Mouse (Mus musculus): ENCODE measurements around the gene Map1b. TPM values are rescaled to one million over a fixed set of nuclear protein-coding genes. Genes with fewer than 3 reads are reported as not detected.
A peak's percentile ranks its signal among the peaks of the same experiment; 100 is the strongest.

Map1b gene
- total and polyA plus RNA-seq, 2 experiments from 2014 or later: 781 to 2,082 TPM

GRCm38 (mm10) chr13:99528456-99528855 lies 12.1 kb upstream of the Map1b start:
- no peak overlapping the region for H3K4me2 ChIP-seq (ENCODE audit: low read depth)
- H3K4me1 ChIP-seq (ENCODE audit: insufficient read depth): no peaks in the 10 kb centered on the region
- H3K9me3 ChIP-seq (ENCODE audit: low read length): no peaks in the 10 kb centered on the region
- ATAC-seq (no peak), DNase-seq (no peak)
- no peaks in the 10 kb centered on the region for H3K27me3 ChIP-seq (ENCODE audit: insufficient read depth, low read length)
- WGBS: 76% methylated on average over 4 of the region's 4 CpGs
- H3K36me3 ChIP-seq (ENCODE audit: insufficient read depth): no peaks in the 10 kb centered on the region
- TF ChIP-seq CTCF (IDR thresholded peaks at IDR 0.05; ENCODE audit: low read depth): no peak
- H3K27ac ChIP-seq (ENCODE audit: low read depth, low read length): no peak overlapping the region
- H3K4me3 ChIP-seq (ENCODE audit: low read depth, low read length): no peak overlapping the region
- no peak overlapping the region for H3K9ac ChIP-seq

GRCm38 (mm10) chr13:99527936-99528335 lies 11.6 kb upstream of the Map1b start:
- Histone ChIP-seq H3K4me3 (ENCODE audit: low read depth, low read length) (no peak overlapping the region), H3K36me3 (ENCODE audit: insufficient read depth) (no peaks in the 10 kb centered on the region), H3K4me1 (ENCODE audit: insufficient read depth) (no peaks in the 10 kb centered on the region), H3K4me2 (ENCODE audit: low read depth) (no peak overlapping the region), H3K9ac (no peak overlapping the region), H3K27me3 (ENCODE audit: insufficient read depth, low read length) (no peaks in the 10 kb centered on the region), H3K9me3 (ENCODE audit: low read length) (no peaks in the 10 kb centered on the region), H3K27ac (ENCODE audit: low read depth, low read length) (no peak overlapping the region)
- no peak for TF ChIP-seq CTCF (IDR thresholded peaks at IDR 0.05; ENCODE audit: low read depth)
- ATAC-seq (no peak), DNase-seq (no peak)

- Histone ChIP-seq H3K4me1 (ENCODE audit: insufficient read depth) (no peaks in the 10 kb centered on the region), H3K27ac (ENCODE audit: low read depth, low read length) (no peak overlapping the region), H3K9me3 (ENCODE audit: low read length) (no peaks in the 10 kb centered on the region), H3K4me2 (ENCODE audit: low read depth) (no peak overlapping the region), H3K9ac (no peak overlapping the region), H3K36me3 (ENCODE audit: insufficient read depth) (no peaks in the 10 kb centered on the region), H3K27me3 (ENCODE audit: insufficient read depth, low read length) (no peaks in the 10 kb centered on the region), H3K4me3 (ENCODE audit: low read depth, low read length) (no peak overlapping the region)
- WGBS: 91% methylated on average over 8 of the region's 8 CpGs
- ATAC-seq: no peak
- no peak for DNase-seq
- no peak for TF ChIP-seq CTCF (IDR thresholded peaks at IDR 0.05; ENCODE audit: low read depth)
These were observed 9.2 kb upstream of the Map1b start for GRCm38 (mm10) chr13:99525491-99525890.

GRCm38 (mm10) chr13:99517836-99518235 lies 1.5 kb upstream of the Map1b start:
- WGBS: 94% methylated on average over 5 of the region's 5 CpGs

GRCm38 (mm10) chr13:99515736-99516447 lies 448 bp downstream of the Map1b start:
- Histone ChIP-seq H3K27me3 (ENCODE audit: insufficient read depth, low read length) (no peaks in the 10 kb centered on the region), H3K4me3 (ENCODE audit: low read depth, low read length) (peak overlapping the region; percentile 80), H3K9me3 (ENCODE audit: low read length) (no peaks in the 10 kb centered on the region), H3K27ac (ENCODE audit: low read depth, low read length) (peak overlapping the region; percentile 98), H3K9ac (peak overlapping the region; percentile 95), H3K4me1 (ENCODE audit: insufficient read depth) (0 out of 2 replicates have a peak, but pooled peaks cover 12% of the 10 kb centered on the region), H3K4me2 (ENCODE audit: low read depth) (peak overlapping the region; percentile 79), H3K36me3 (ENCODE audit: insufficient read depth) (no peaks in the 10 kb centered on the region; the same call in 1 of the 2 replicates)
- peak; percentile 28 for ATAC-seq
- 1% methylated on average over 44 of the region's 44 CpGs for WGBS
- DNase-seq: peak; percentile 65
- no peak for TF ChIP-seq CTCF (IDR thresholded peaks at IDR 0.05; ENCODE audit: low read depth)

More at GRCm38 (mm10) chr13:99517836-99518235, 1.5 kb upstream of the Map1b start:
- Histone ChIP-seq H3K9me3 (ENCODE audit: low read length) (no peaks in the 10 kb centered on the region), H3K27ac (ENCODE audit: low read depth, low read length) (no peak overlapping the region), H3K4me2 (ENCODE audit: low read depth) (no peak overlapping the region), H3K27me3 (ENCODE audit: insufficient read depth, low read length) (no peaks in the 10 kb centered on the region), H3K9ac (no peak overlapping the region), H3K4me3 (ENCODE audit: low read depth, low read length) (no peak overlapping the region), H3K4me1 (ENCODE audit: insufficient read depth) (0 out of 2 replicates have a peak, but pooled peaks cover 5% of the 10 kb centered on the region), H3K36me3 (ENCODE audit: insufficient read depth) (no peaks in the 10 kb centered on the region; the same call in 1 of the 2 replicates)
- TF ChIP-seq CTCF (IDR thresholded peaks at IDR 0.05; ENCODE audit: low read depth): no peak
- no peak for DNase-seq
- no peak for ATAC-seq

- under 1% methylated on average over 48 of the region's 48 CpGs for WGBS
- peaks cover 18% of the 10 kb centered on the region for H3K4me1 ChIP-seq (ENCODE audit: insufficient read depth)
- peak overlapping the region; percentile 80 for H3K4me3 ChIP-seq (ENCODE audit: low read depth, low read length)
- TF ChIP-seq CTCF (IDR thresholded peaks at IDR 0.05; ENCODE audit: low read depth): peak; percentile 60
- H3K36me3 ChIP-seq (ENCODE audit: insufficient read depth): no peaks in the 10 kb centered on the region; the same call in 1 of the 2 replicates
- peak overlapping the region; percentile 95 for H3K9ac ChIP-seq
- H3K9me3 ChIP-seq (ENCODE audit: low read length): no peaks in the 10 kb centered on the region
- DNase-seq (peak; percentile 91), ATAC-seq (peak; percentile 64)
- H3K27me3 ChIP-seq (ENCODE audit: insufficient read depth, low read length): no peaks in the 10 kb centered on the region
- H3K4me2 ChIP-seq (ENCODE audit: low read depth): peak overlapping the region; percentile 79
- peak overlapping the region; percentile 98 for H3K27ac ChIP-seq (ENCODE audit: low read depth, low read length)
These were observed 1.3 kb downstream of the Map1b start for GRCm38 (mm10) chr13:99514917-99515591.

- peak overlapping the region; percentile 95 for H3K9ac ChIP-seq
- peak overlapping the region; percentile 79 for H3K4me2 ChIP-seq (ENCODE audit: low read depth)
These were observed 2.4 kb downstream of the Map1b start for GRCm38 (mm10) chr13:99513990-99514389.

More at GRCm38 (mm10) chr13:99513990-99514389, 2.4 kb downstream of the Map1b start:
- Histone ChIP-seq H3K27me3 (ENCODE audit: insufficient read depth, low read length) (no peaks in the 10 kb centered on the region), H3K4me3 (ENCODE audit: low read depth, low read length) (peak overlapping the region; percentile 80), H3K27ac (ENCODE audit: low read depth, low read length) (peak overlapping the region; percentile 98), H3K4me1 (ENCODE audit: insufficient read depth) (peaks cover 23% of the 10 kb centered on the region), H3K9me3 (ENCODE audit: low read length) (no peaks in the 10 kb centered on the region), H3K36me3 (ENCODE audit: insufficient read depth) (peaks cover 2% of the 10 kb centered on the region; the same call in 1 of the 2 replicates)
- DNase-seq (peak; percentile 80), ATAC-seq (no peak)
- no peak for TF ChIP-seq CTCF (IDR thresholded peaks at IDR 0.05; ENCODE audit: low read depth)
- 6% methylated on average over 10 of the region's 10 CpGs for WGBS

Data from forebrain, postnatal 0 days (tissue).